Mouse (Mus musculus): ENCODE measurements at regions not wholly inside any gene's neighbourhood (a gene's known extent, or its start where the extent isn't known, plus 50 kb on each side); places are given as distances from the start of the nearest gene placed in this dataset.

- DNase-seq (ENCODE audit: low spot score in 2 of 2): no peak
Measured at GRCm38 (mm10) chr9:33915349-33916056, 570.2 kb upstream of the Kirrel3 start.

- no peak for DNase-seq (ENCODE audit: low spot score in 2 of 2)
Measured at GRCm38 (mm10) chr9:33930286-33930685, 555.4 kb upstream of the Kirrel3 start.

- no peak for DNase-seq (ENCODE audit: low spot score in 2 of 2)
Measured at GRCm38 (mm10) chr9:33934071-33934470, 551.6 kb upstream of the Kirrel3 start.

- DNase-seq (ENCODE audit: low spot score in 2 of 2): no peak
Measured at GRCm38 (mm10) chr9:33954319-33954718, 531.4 kb upstream of the Kirrel3 start.

All from urinary bladder, adult 18-20 months (tissue).